Mouse (Mus musculus): ENCODE measurements at regions not wholly inside any gene's neighbourhood (a gene's known extent, or its start where the extent isn't known, plus 50 kb on each side); places are given as distances from the start of the nearest gene placed in this dataset.

DNA sequence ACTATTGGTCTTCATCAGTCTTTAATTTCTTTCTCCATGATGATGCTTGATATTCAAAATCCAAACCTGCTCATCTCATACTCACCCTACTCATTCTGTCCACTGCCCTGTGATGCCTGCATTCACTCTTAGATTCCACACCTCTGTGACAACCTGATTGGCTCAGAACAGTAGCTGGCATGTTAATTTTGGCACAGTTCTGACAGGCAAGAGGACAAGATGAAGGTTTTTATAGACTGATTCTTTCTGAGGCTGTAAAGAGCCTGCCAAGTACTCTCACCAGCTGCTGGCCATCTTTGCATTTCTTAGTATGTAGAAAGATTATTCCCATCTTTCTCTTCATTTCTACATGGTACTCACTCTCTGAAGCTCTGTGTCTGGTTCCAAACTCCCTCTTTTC lies 343.1 kb downstream of the Sox11 start:
- no peak for TF ChIP-seq POLR2A (IDR thresholded peaks at IDR 0.05; ENCODE audit: low read depth, low read length)
- TF ChIP-seq CTCF (IDR thresholded peaks at IDR 0.05; ENCODE audit: extremely low read depth, insufficient read depth, insufficient read length, insufficient replicate concordance) = no peak
